Mouse (Mus musculus) testis, adult 2 months (tissue): ENCODE measurements around the gene Dynlt3. TPM values are rescaled to one million over a fixed set of nuclear protein-coding genes. Genes with fewer than 3 reads are reported as not detected.
"Not testable (repeated sequence)": the region's sequence is repeated elsewhere in the genome, so short reads cannot be mapped to it uniquely, and the experiment has no call there.

Experiments used
- H3K27ac ChIP-seq: fragments of 200-500 bp; 2 replicates; pipeline ENCODE4 v1.5.1; 2012; ENCODE audit warnings: low read depth, low read length; ENCODE audit not compliant: control insufficient read depth, insufficient read depth
- H3K27me3 ChIP-seq: fragments of 200-500 bp; 2 replicates; pipeline ENCODE4 v1.6.1; 2012; ENCODE audit warnings: mild to moderate bottlenecking, low read length, moderate library complexity; ENCODE audit not compliant: control insufficient read depth, insufficient read depth
- H3K36me3 ChIP-seq: fragments of 200-500 bp; 2 replicates; pipeline ENCODE4 v1.6.1; 2012; ENCODE audit warnings: mild to moderate bottlenecking, low read length; ENCODE audit not compliant: control insufficient read depth, insufficient read depth
- H3K4me1 ChIP-seq: fragments of 200-500 bp; 2 replicates; pipeline ENCODE4 v1.6.1; 2012; ENCODE audit warnings: low read length; ENCODE audit not compliant: control insufficient read depth, insufficient read depth
- H3K4me3 ChIP-seq: fragments of 200-500 bp; 2 replicates; pipeline ENCODE4 v1.5.1; 2012; ENCODE audit warnings: low read depth, mild to moderate bottlenecking, low read length, moderate library complexity, mixed read lengths; ENCODE audit not compliant: control insufficient read depth
- CTCF ChIP-seq: fragments of 200-500 bp; IDR thresholded peaks from 2 replicates; pipeline ENCODE4 v1.5.1; 2012; ENCODE audit warnings: low read depth, mild to moderate bottlenecking, inconsistent platforms, low read length, moderate library complexity; ENCODE audit not compliant: control insufficient read depth, insufficient read depth, insufficient replicate concordance
- POLR2A ChIP-seq: fragments of 200-500 bp; IDR thresholded peaks from 2 replicates; pipeline ENCODE4 v1.6.1; 2012; ENCODE audit warnings: low read depth, mild to moderate bottlenecking, inconsistent platforms, low read length, moderate library complexity; ENCODE audit not compliant: control insufficient read depth
- polyA plus RNA-seq: library from polyadenylated mRNA; depleted of rRNA; stranded (reverse); fragments of >200 nt; gene quantifications from 2 replicates; pipeline ENCODE4 v1.2.3, GENCODE M21; 2012; rRNA removed

Gene Dynlt3
- polyA plus RNA-seq: 28.5 and 44.4 TPM in 2 replicates

DNA sequence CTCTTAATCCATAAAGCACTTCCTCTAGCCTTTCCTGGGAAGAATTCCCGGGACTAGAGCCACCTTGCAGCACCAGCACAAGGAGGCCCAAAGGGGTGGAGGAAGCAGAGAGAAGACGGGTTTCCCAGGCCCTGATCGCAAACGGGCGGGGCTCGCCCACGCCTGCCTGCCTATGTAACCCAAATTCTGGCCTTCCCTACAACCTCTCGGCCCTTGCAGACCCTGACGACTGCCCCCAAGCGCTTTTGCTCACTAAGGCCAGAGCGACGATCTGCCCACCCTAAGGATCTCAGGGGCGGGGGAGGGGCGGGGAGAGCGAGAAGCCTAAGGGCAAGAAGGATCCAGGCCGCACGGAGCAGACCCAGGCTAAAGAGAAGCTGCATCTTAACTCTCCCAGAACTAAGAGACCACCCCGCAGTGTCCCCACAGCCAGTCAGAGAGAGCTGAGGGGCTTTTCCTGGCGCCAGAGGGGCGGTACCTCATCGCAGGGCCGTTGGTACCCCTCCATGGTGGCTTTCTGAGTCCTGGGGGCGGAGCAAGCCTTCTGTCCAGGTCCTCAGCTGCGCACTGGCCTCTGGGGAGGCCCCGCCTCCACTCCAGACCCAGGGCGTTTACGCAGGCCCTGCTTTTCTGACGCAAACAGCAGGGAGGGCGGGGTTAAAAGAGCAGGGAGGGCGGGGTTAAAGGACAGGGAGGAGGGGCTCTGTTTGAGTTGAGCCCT lies at the start of gene Dynlt3:
Gene Dynlt3, minus strand, starts transcription at position 613 of the 721 bp plus-strand sequence.
- H3K27me3 ChIP-seq: no peaks in the 10 kb centered on the region
- peak; percentile 52; the same call in 1 of the 2 replicates for TF ChIP-seq POLR2A
- no peak for TF ChIP-seq CTCF
- H3K27ac ChIP-seq: peak within 1 kb of the TSS; percentile 89
- peak within 1 kb of the TSS; percentile 93 for H3K4me3 ChIP-seq
- no peaks in the 10 kb centered on the region for H3K4me1 ChIP-seq
- no peaks in the 10 kb centered on the region for H3K36me3 ChIP-seq

DNA sequence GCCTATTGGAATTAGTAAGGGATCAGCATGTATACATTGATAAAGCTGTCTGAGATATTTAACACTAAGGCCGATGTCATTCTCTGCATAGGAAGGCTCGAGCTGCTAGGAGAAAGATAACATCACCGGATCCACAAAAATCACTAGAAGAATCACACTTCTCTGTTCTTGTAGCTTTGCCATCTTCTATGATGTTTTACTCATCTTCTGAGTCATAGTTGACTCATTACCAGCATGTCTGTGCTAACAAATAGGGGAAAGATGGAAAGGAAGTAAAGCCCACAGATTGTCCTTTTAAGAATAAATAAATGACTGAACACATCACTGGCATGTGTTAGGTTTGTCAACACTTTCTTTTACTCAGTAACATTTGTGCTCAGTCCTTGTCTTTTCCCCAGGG lies 37.0 kb upstream of the Dynlt3 start:
- TF ChIP-seq CTCF (no peak), POLR2A (no peak)
- Histone ChIP-seq H3K27ac (no peak overlapping the region), H3K36me3 (no peaks in the 10 kb centered on the region), H3K4me3 (no peak overlapping the region), H3K27me3 (no peaks in the 10 kb centered on the region), H3K4me1 (no peaks in the 10 kb centered on the region)

DNA sequence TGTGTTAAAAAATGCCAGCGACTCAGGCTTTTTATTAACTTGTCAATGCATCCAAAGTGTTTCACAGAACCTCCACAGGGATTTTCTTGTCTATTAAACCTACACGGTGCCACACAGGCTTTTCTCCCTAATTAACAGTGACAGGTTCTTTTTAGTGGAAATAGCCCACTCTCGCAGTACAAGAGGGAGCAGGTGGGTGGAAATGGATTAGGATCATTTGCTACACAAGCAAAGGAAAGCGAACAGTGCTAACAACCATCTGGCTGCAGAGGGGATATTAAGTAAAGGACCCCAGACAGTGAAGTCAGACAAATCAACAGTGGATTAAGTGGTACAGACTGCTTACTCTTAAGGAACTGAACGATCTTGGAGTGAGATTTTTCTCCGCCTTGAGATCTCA lies 33.2 kb upstream of the Dynlt3 start:
- TF ChIP-seq POLR2A (no peak), CTCF (no peak)
- no peaks in the 10 kb centered on the region for H3K4me1 ChIP-seq
- no peak overlapping the region for H3K4me3 ChIP-seq
- H3K27me3 ChIP-seq: no peaks in the 10 kb centered on the region
- H3K36me3 ChIP-seq: no peaks in the 10 kb centered on the region
- H3K27ac ChIP-seq: no peak overlapping the region

GRCm38 (mm10) chrX:9672040-9672439 lies 9.2 kb upstream of the Dynlt3 start:
- H3K27ac ChIP-seq: no peak overlapping the region
- H3K4me1 ChIP-seq: no peaks in the 10 kb centered on the region
- H3K4me3 ChIP-seq: no peak overlapping the region
- H3K27me3 ChIP-seq: no peaks in the 10 kb centered on the region
- TF ChIP-seq CTCF: no peak
- TF ChIP-seq POLR2A: no peak
- H3K36me3 ChIP-seq: no peaks in the 10 kb centered on the region

DNA sequence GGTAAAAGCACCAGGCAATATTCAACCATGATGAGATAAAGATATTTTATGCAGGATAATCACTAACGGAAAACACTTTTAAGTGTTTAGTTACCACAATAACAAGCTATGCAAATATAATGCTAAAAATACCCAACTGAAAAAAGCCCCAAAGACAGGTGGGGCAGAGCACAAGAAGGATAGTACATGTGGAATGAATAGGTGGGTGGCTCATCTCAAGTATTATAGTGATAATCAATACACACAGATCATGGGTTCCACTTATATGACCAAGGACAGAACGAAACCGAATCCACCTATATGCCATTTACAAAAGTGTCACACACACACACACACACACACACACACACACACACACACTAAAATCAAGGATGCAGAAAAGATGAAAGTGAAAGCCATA lies 8.6 kb upstream of the Dynlt3 start:
- Histone ChIP-seq H3K36me3 (no peaks in the 10 kb centered on the region), H3K27me3 (no peaks in the 10 kb centered on the region), H3K4me3 (no peak overlapping the region), H3K4me1 (no peaks in the 10 kb centered on the region), H3K27ac (no peak overlapping the region)
- TF ChIP-seq POLR2A: no peak
- TF ChIP-seq CTCF: no peak

GRCm38 (mm10) chrX:9652806-9653205 lies 10.0 kb downstream of the Dynlt3 start:
- H3K4me1 ChIP-seq: no peaks in the 10 kb centered on the region
- H3K27ac ChIP-seq: no peak overlapping the region
- no peak overlapping the region for H3K4me3 ChIP-seq
- H3K27me3 ChIP-seq: no peaks in the 10 kb centered on the region
- no peaks in the 10 kb centered on the region for H3K36me3 ChIP-seq
- no peak for TF ChIP-seq POLR2A
- no peak for TF ChIP-seq CTCF

GRCm38 (mm10) chrX:9640594-9640993 lies 22.2 kb downstream of the Dynlt3 start:
- not testable (repeated sequence) for H3K27me3 ChIP-seq, H3K4me3 ChIP-seq, H3K27ac ChIP-seq, H3K4me1 ChIP-seq, H3K36me3 ChIP-seq

DNA sequence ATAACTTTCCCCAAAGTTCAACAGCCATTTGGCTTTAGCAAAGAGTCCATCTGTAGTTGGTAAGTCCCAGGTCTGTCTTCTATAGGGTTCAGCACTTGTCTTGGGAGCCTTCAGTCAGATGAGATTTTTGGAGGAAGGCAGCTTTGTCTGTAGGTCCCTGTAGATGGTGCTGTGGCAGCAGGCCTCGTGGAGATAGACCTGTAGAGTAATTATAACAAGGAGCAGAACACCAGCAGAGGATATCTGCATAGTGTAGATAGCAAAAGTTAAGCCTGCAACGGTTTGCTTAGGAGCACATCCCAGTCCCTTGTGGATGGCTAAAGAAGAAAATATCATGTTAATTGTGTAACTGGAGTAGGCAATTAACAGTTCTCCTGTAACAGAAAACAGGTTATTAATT lies 22.7 kb downstream of the Dynlt3 start:
- H3K36me3 ChIP-seq, H3K27ac ChIP-seq, H3K4me3 ChIP-seq, H3K4me1 ChIP-seq, H3K27me3 ChIP-seq: not testable (repeated sequence)

Other genes with a start within 250 kb of the Dynlt3 start
- gene Cybb, start 175.2 kb downstream of the Dynlt3 start, polyA plus RNA-seq: 0.23 and 0.34 TPM in 2 replicates
- 0.37 and 0.64 TPM in 2 replicates for gene H2al1o, start 90.6 kb downstream of the Dynlt3 start, polyA plus RNA-seq
- gene Hypm, start 183.9 kb upstream of the Dynlt3 start, polyA plus RNA-seq: 213 and 299 TPM in 2 replicates
- gene H2al3, start 186.7 kb upstream of the Dynlt3 start, polyA plus RNA-seq: 63.9 and 83.0 TPM in 2 replicates
- gene Sytl5, start 222.6 kb upstream of the Dynlt3 start, polyA plus RNA-seq: 0.81 and 0.96 TPM in 2 replicates